Mouse (Mus musculus) E14TG2a.4 (cell line): ENCODE results near the gene Bmpr2.

Experiments used
- CTCF ChIP-seq: conservative IDR thresholded peaks from 2 replicates; pipeline ENCODE4 v1.5.1; 2014; ENCODE audit warnings: low read length
- NANOG ChIP-seq: IDR thresholded peaks from 2 replicates; pipeline ENCODE4 v1.6.1; 2014; ENCODE audit warnings: borderline replicate concordance, low read length, mixed read lengths
- POU5F1 ChIP-seq: IDR thresholded peaks from 2 replicates; pipeline ENCODE4 v1.6.1; 2014; ENCODE audit warnings: low read length, borderline replicate concordance

- TF ChIP-seq CTCF (no peak), NANOG (no peak), POU5F1 (no peak)
Observed at GRCm38 (mm10) chr1:59829410-59829809, 66.2 kb downstream of the Bmpr2 start.
